Mouse (Mus musculus) midbrain, embryonic 12.5 days (tissue): ENCODE data around the gene Nlgn2. TPM values are rescaled to one million over a fixed set of nuclear protein-coding genes. Genes with fewer than 3 reads are reported as not detected.

Experiments used
- ATAC-seq: fragments of 200-750 bp; cut with Nextera tagmentation; 2 replicates; pipeline ENCODE4 v1.8.0; 2017; ENCODE audit warnings: low read depth, moderate TSS enrichment, moderate library complexity; ENCODE audit not compliant: low FRiP score
- H3K27ac ChIP-seq: fragments of 300-500 bp; sonication (generic); replicated peaks from 2 replicates; pipeline ENCODE4 v1.5.1; 2016; ENCODE audit warnings: mild to moderate bottlenecking
- H3K27me3 ChIP-seq: fragments of 300-500 bp; sonication (generic); 2 replicates; pipeline ENCODE4 v1.6.1; 2016; ENCODE audit warnings: mild to moderate bottlenecking
- H3K36me3 ChIP-seq: fragments of 300-500 bp; sonication (generic); 2 replicates; pipeline ENCODE4 v1.6.1; 2016
- H3K4me1 ChIP-seq: fragments of 300-500 bp; sonication (generic); 2 replicates; pipeline ENCODE4 v1.6.1; 2016
- H3K4me2 ChIP-seq: fragments of 300-500 bp; sonication (generic); replicated peaks from 2 replicates; pipeline ENCODE4 v1.6.1; 2016; ENCODE audit warnings: mild to moderate bottlenecking, moderate library complexity
- H3K4me3 ChIP-seq: fragments of 300-500 bp; sonication (generic); 2 replicates; pipeline ENCODE4 v1.5.1; 2016; ENCODE audit warnings: mild to moderate bottlenecking
- H3K9ac ChIP-seq: fragments of 300-500 bp; sonication (generic); replicated peaks from 2 replicates; pipeline ENCODE4 v1.6.1; 2016; ENCODE audit warnings: mild to moderate bottlenecking, moderate library complexity
- H3K9me3 ChIP-seq: fragments of 300-500 bp; sonication (generic); 2 replicates; pipeline ENCODE4 v1.6.1; 2016; ENCODE audit warnings: mild to moderate bottlenecking
- WGBS: fragments of 180-500 bp; shearing (Covaris S2); methylation state at CpG from one replicate; pipeline ENCODE4 v1.1.7; 2016; 5-methylcytosine and 5-hydroxymethylcytosine counted together
- polyA plus RNA-seq: library from polyadenylated mRNA; unstranded; fragments of >200 nt; fragmentation: Nextera tagmentation; extraction: Ambion mirVana; gene quantifications from 2 replicates; pipeline ENCODE4 v1.2.1, GENCODE M21; 2016

Gene Nlgn2
- polyA plus RNA-seq, 1 experiment from 2014 or later, result 14.2 TPM

- peak within 1 kb of the TSS; percentile 96 for H3K4me2 ChIP-seq
- H3K9me3 ChIP-seq, result no peaks in the 10 kb centered on the region
- peak within 1 kb of the TSS; percentile 93 for H3K27ac ChIP-seq
- ATAC-seq, result peak; percentile 86
- WGBS, result under 1% methylated on average over 34 of the region's 34 CpGs
- H3K4me1 ChIP-seq, result peaks cover 42% of the 10 kb centered on the region
- peak within 1 kb of the TSS; percentile 82 for H3K4me3 ChIP-seq
- peak within 1 kb of the TSS; percentile 86 for H3K9ac ChIP-seq
- peaks cover 9% of the 10 kb centered on the region for H3K27me3 ChIP-seq
- peaks cover 9% of the 10 kb centered on the region for H3K36me3 ChIP-seq
These were observed 549 bp upstream of the Nlgn2 start, which contains the start of gene Tmem256 for GRCm38 (mm10) chr11:69837952-69838713. Gene Tmem256 (plus strand): TSS chr11:69838514.

- peaks cover 21% of the 10 kb centered on the region for H3K36me3 ChIP-seq
- H3K9ac ChIP-seq, result peak overlapping the region; percentile 86
- peaks cover 9% of the 10 kb centered on the region for H3K27me3 ChIP-seq
- H3K4me2 ChIP-seq, result peak overlapping the region; percentile 96
- no peaks in the 10 kb centered on the region for H3K9me3 ChIP-seq
- ATAC-seq, result 0 out of 2 replicates have a peak, but pooled peaks have one; percentile 2
- H3K27ac ChIP-seq, result peak overlapping the region; percentile 93
- H3K4me3 ChIP-seq, result peak overlapping the region; percentile 82
- H3K4me1 ChIP-seq, result peaks cover 46% of the 10 kb centered on the region
- 1% methylated on average over 51 of the region's 52 CpGs for WGBS
These were observed 644 bp downstream of the Nlgn2 start for GRCm38 (mm10) chr11:69836703-69837576.

DNA sequence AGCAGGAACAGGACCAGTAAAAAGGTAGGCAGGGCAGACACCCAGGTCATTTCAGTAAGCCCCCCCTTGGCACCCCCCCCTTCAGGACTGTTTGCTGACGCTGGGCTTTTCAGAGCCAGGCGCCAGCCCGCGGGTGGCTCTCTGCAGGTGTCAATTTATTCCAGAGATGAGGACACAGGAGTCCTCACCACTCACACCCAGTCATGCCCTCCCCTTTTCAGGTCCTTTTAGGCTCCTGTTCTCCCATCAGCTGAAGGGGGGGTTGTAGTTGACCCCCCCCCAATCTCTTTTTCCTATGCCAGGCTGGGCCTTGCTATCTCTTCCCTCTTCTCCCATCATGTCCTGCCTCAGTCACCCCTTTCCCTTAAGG, 1.6 kb downstream of the Nlgn2 start:
- ATAC-seq, result no peak
- peak overlapping the region; percentile 86 for H3K9ac ChIP-seq
- H3K27me3 ChIP-seq, result peaks cover 9% of the 10 kb centered on the region
- peak overlapping the region; percentile 82 for H3K4me3 ChIP-seq
- peaks cover 31% of the 10 kb centered on the region for H3K36me3 ChIP-seq
- peak overlapping the region; percentile 93 for H3K27ac ChIP-seq
- peak overlapping the region; percentile 96 for H3K4me2 ChIP-seq
- peaks cover 47% of the 10 kb centered on the region for H3K4me1 ChIP-seq
- 11% methylated on average over 4 of the region's 4 CpGs for WGBS
- no peaks in the 10 kb centered on the region for H3K9me3 ChIP-seq

GRCm38 (mm10) chr11:69835326-69835965, 2.1 kb downstream of the Nlgn2 start:
- peak overlapping the region; percentile 86 for H3K9ac ChIP-seq
- ATAC-seq, result no peak
- H3K27me3 ChIP-seq, result peaks cover 9% of the 10 kb centered on the region
- H3K4me1 ChIP-seq, result peaks cover 47% of the 10 kb centered on the region
- no peaks in the 10 kb centered on the region for H3K9me3 ChIP-seq
- peak overlapping the region; percentile 82 for H3K4me3 ChIP-seq
- peaks cover 35% of the 10 kb centered on the region for H3K36me3 ChIP-seq
- WGBS, result under 1% methylated on average over 9 of the region's 9 CpGs
- peak overlapping the region; percentile 96 for H3K4me2 ChIP-seq
- peak overlapping the region; percentile 93 for H3K27ac ChIP-seq

- Histone ChIP-seq H3K4me2 (peak overlapping the region; percentile 96), H3K36me3 (peaks cover 43% of the 10 kb centered on the region), H3K4me3 (peak overlapping the region; percentile 82), H3K27me3 (peaks cover 9% of the 10 kb centered on the region), H3K4me1 (peaks cover 47% of the 10 kb centered on the region), H3K9ac (peak overlapping the region; percentile 86), H3K27ac (peak overlapping the region; percentile 44), H3K9me3 (no peaks in the 10 kb centered on the region)
- WGBS, result 12% methylated on average over 35 of the region's 48 CpGs
- no peak for ATAC-seq
These were observed 3.5 kb downstream of the Nlgn2 start for GRCm38 (mm10) chr11:69834001-69834549.

DNA sequence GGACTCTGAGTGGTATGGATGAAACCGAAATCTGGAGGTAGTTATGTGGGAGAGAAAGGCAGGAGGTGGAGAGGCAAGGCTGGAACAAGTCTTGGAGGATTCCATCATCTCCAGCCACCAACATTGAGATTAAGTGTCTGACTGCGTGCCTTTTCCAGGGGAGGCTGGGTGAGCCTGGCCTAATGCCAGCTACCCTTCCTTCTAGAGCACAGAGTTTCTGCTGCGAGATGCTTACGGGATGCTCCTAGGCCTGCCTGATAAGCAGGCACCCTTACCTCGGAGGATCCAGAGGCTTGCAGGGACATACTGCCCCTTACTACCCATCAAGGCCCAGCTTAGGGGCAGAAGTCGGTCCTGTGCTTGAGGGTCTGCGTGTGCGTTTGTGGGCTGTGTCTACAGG, 4.0 kb downstream of the Nlgn2 start:
- Histone ChIP-seq H3K4me3 (peak overlapping the region; percentile 82), H3K4me1 (peaks cover 44% of the 10 kb centered on the region)
- 60% methylated on average over 8 of the region's 8 CpGs for WGBS

DNA sequence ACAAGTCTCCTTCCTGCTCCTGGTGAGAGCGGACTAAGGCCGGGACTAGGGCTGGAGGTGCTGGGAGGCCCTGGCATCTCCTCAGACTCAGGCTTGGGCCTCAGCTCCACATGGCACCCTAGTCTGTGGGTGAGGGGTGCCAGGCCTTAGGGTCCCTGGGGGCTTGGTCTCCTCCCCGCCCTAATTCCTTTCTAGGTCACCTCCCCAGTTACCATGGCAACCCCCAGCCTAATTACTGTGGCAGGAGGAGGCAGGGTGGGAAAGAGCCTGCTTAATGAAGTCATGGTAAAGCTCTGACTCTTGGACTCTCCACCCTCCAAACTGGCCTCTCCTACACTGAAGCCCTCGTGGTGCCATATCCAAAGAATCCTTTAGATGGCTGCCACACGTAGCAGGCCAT, 8.8 kb downstream of the Nlgn2 start:
- Histone ChIP-seq H3K4me3 (no peak overlapping the region), H3K4me2 (no peak overlapping the region), H3K9me3 (no peaks in the 10 kb centered on the region), H3K27ac (no peak overlapping the region), H3K9ac (no peak overlapping the region), H3K36me3 (peaks cover 93% of the 10 kb centered on the region), H3K27me3 (peaks cover 7% of the 10 kb centered on the region), H3K4me1 (peaks cover 15% of the 10 kb centered on the region)
- WGBS, result 68% methylated on average over 5 of the region's 5 CpGs
- no peak for ATAC-seq

More for the DNA sequence above, 4.0 kb downstream of the Nlgn2 start:
- Histone ChIP-seq H3K27me3 (peaks cover 9% of the 10 kb centered on the region), H3K27ac (peak overlapping the region; percentile 44; the same call in 1 of the 2 replicates), H3K9me3 (no peaks in the 10 kb centered on the region), H3K4me2 (peak overlapping the region; percentile 96), H3K36me3 (peaks cover 48% of the 10 kb centered on the region), H3K9ac (peak overlapping the region; percentile 86)
- no peak for ATAC-seq

DNA sequence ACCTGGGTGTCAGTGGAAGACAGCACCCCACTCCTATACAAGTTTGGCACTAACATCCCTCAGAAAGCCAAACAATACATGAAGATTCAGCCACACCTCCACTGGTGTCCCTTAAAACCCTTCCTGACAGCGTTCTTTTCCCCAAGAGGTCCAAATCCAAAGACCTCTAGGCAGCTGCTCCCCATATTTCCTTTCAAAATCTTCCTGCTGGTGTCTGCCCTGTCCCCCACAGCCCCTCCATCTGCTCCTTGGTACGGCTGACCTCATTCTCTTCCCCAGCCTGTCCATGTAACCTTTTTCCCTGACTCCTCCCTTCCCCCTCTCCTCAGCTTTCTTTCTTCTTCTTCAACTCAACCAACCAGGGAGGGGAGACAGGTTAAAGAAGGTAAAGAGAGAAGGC, 14.1 kb downstream of the Nlgn2 start:
- Histone ChIP-seq H3K27ac (no peak overlapping the region), H3K9me3 (no peaks in the 10 kb centered on the region), H3K4me1 (no peaks in the 10 kb centered on the region), H3K9ac (no peak overlapping the region), H3K4me2 (no peak overlapping the region), H3K27me3 (no peaks in the 10 kb centered on the region), H3K36me3 (peaks cover 46% of the 10 kb centered on the region), H3K4me3 (no peak overlapping the region)
- WGBS, result 88% methylated on average over 2 of the region's 2 CpGs
- no peak for ATAC-seq

DNA sequence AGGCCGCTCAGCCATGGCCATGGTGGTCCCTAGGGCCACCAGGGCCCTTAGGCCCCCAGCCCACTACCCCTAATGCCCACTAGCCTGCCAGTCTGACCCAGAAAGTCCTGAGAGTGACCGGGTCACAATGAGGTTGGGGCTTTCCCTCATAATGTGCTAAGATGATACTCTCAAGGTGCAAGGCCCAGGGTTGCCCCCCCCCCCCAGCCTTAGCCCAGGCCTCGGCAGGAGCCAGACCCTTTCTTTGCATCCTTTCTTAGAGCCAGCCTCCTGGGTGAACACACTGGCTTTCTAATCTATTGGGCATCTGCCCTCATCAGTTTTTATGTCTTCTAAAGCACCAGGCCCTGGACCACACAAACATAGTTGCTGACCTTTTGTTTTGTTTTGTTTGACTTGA, 15.5 kb downstream of the Nlgn2 start, which contains the start of gene Spem1:
TSS of gene Spem1 (minus strand) at position 101 of the 400 bp plus-strand sequence.
- Histone ChIP-seq H3K9me3 (0 out of 2 replicates have a peak, but pooled peaks cover 1% of the 10 kb centered on the region), H3K4me2 (no peak within 1 kb of the TSS), H3K27me3 (no peaks in the 10 kb centered on the region), H3K9ac (no peak within 1 kb of the TSS), H3K4me3 (no peak within 1 kb of the TSS), H3K27ac (no peak within 1 kb of the TSS), H3K36me3 (peaks cover 33% of the 10 kb centered on the region), H3K4me1 (no peaks in the 10 kb centered on the region)
- 94% methylated on average over 3 of the region's 3 CpGs for WGBS
- ATAC-seq, result no peak

GRCm38 (mm10) chr11:69818871-69819270, 18.7 kb downstream of the Nlgn2 start:
- 92% methylated on average over 8 of the region's 8 CpGs for WGBS
- no peaks in the 10 kb centered on the region for H3K27me3 ChIP-seq
- 0 out of 2 replicates have a peak, but pooled peaks cover 5% of the 10 kb centered on the region for H3K9me3 ChIP-seq
- H3K4me1 ChIP-seq, result no peaks in the 10 kb centered on the region
- H3K4me2 ChIP-seq, result no peak overlapping the region
- H3K36me3 ChIP-seq, result peaks cover 1% of the 10 kb centered on the region; the same call in 1 of the 2 replicates
- H3K27ac ChIP-seq, result no peak overlapping the region
- no peak overlapping the region for H3K9ac ChIP-seq
- ATAC-seq, result no peak
- H3K4me3 ChIP-seq, result no peak overlapping the region

DNA sequence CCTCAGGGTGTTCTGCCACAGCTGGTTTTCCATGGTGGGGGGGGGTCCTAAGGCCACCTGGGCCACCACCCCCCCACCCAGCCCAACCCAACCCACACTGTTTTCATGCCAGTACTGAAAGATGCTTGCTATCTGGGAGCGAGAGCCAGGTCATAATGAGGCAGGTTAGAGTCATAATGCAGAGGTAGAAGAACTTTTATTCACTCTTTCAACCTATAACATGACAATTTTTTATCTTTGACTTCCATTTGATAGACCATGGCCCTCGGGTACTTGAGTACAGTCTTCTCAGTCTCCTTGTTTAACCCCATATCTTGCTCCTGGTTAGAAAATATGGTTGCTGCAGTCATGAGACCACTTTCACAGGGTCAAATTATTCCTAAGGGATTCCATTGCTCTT, 19.2 kb downstream of the Nlgn2 start, which contains the start of gene Spem2:
TSS of gene Spem2 (minus strand) at position 101 of the 400 bp plus-strand sequence.
- no peaks in the 10 kb centered on the region for H3K36me3 ChIP-seq
- no peaks in the 10 kb centered on the region for H3K4me1 ChIP-seq
- H3K9me3 ChIP-seq, result 0 out of 2 replicates have a peak, but pooled peaks cover 5% of the 10 kb centered on the region
- H3K27me3 ChIP-seq, result no peaks in the 10 kb centered on the region
- WGBS, result 75% methylated on average over 2 of the region's 2 CpGs
- no peak within 1 kb of the TSS for H3K4me3 ChIP-seq
- no peak for ATAC-seq
- no peak within 1 kb of the TSS for H3K4me2 ChIP-seq
- no peak within 1 kb of the TSS for H3K9ac ChIP-seq
- H3K27ac ChIP-seq, result no peak within 1 kb of the TSS
